Mouse (Mus musculus) C2C12 (cell line): ENCODE results near the gene Gm20388.

ENCODE experiments used
- CEBPB ChIP-seq: IDR thresholded peaks from one replicate; pipeline ENCODE4 v1.6.1; 2011; ENCODE audit warnings: low read depth, mild to moderate bottlenecking, control low read depth, moderate library complexity
- CTCF ChIP-seq: IDR thresholded peaks from one replicate; pipeline ENCODE4 v1.5.1; 2011; ENCODE audit not compliant: control insufficient read depth, insufficient read depth, insufficient read length
- FOSL1 ChIP-seq: IDR thresholded peaks from one replicate; pipeline ENCODE4 v1.8.0; 2011; ENCODE audit warnings: mild to moderate bottlenecking, low read length; ENCODE audit not compliant: poor library complexity, insufficient read depth, severe bottlenecking
- MAX ChIP-seq: IDR thresholded peaks from one replicate; pipeline ENCODE4 v1.6.1; 2011; ENCODE audit warnings: mild to moderate bottlenecking, control low read depth
- MYOD1 ChIP-seq: IDR thresholded peaks from one replicate; pipeline ENCODE4 v1.6.1; 2011; ENCODE audit warnings: low read depth; ENCODE audit not compliant: control insufficient read depth, insufficient read length
- MYOG ChIP-seq: IDR thresholded peaks from one replicate; pipeline ENCODE4 v1.6.1; 2011; ENCODE audit not compliant: control insufficient read depth, insufficient read length; ENCODE audit errors: extremely low read depth
- USF1 ChIP-seq: IDR thresholded peaks from one replicate; pipeline ENCODE4 v1.6.1; 2011; ENCODE audit warnings: low read depth, mild to moderate bottlenecking, control low read depth, moderate library complexity

DNA sequence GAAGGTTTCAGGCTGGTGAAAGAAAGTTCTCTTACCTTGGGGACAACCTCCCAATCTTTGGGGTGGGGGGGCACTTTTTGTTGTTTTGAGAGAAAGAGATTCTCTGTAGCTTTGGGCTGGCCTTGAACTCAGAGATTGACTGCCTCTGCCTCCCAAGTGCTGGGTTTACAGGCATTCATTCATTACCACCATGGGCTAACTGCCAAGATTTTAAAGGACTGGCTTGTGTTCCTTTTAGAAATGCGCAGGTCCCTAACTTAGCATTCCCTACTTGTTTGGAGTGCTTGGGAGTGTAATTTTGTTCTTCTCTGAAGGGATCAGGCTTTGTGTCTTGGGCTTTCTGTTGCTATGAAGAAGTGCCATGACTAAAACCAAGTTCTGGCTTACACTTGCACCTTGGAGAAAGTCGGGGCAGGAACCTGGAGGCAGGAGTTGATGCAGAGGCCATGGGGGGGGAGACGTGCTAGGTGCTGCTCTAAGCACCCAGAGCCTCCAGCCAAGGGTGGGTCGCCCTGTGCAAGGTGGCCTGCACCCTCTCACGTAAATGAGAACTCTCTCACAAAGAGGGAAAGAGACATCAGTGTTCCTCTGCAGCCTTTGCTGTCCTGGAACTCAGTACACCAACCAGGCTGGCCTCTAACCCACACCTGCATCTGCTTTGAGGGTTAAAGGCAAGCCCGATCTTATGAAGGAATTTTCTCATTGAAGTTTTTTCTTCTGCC is 3193.6 kb downstream of the Gm20388 start:
- no peak for TF ChIP-seq CTCF
- TF ChIP-seq MYOD1, result no peak
- no peak for TF ChIP-seq MYOG
- no peak for TF ChIP-seq CEBPB
- TF ChIP-seq USF1, result no peak
- no peak for TF ChIP-seq MAX
- no peak for TF ChIP-seq FOSL1
